Mouse (Mus musculus) MEL (cell line): Measurements from ENCODE around the gene Gm20388.

ENCODE experiments used
- CTCF ChIP-seq, 3 experiments: IDR thresholded peaks in 2 of 3; conservative IDR thresholded peaks in 1 of 3; 2 replicates each; pipeline ENCODE4 v1.5.1; 2011 to 2012; ENCODE audit warnings: low read length in 3 of 3, low read depth in 2 of 3, mild to moderate bottlenecking in 2 of 3, improper control_type of control experiment in 1 of 3, inconsistent platforms in 1 of 3, mixed read lengths in 1 of 3, moderate library complexity in 1 of 3; ENCODE audit not compliant: control insufficient read depth in 1 of 3, insufficient read depth in 1 of 3, poor library complexity in 1 of 3, severe bottlenecking in 1 of 3
- ETS1 ChIP-seq: IDR thresholded peaks from 2 replicates; pipeline ENCODE4 v1.6.1; 2012; ENCODE audit warnings: low read depth, mild to moderate bottlenecking, inconsistent platforms, low read length, improper control_type of control experiment, moderate library complexity
- GATA1 ChIP-seq: IDR thresholded peaks from 2 replicates; pipeline ENCODE4 v1.6.1; 2011; ENCODE audit warnings: low read depth, low read length, improper control_type of control experiment
- MAFK ChIP-seq: IDR thresholded peaks from 2 replicates; pipeline ENCODE4 v1.6.1; 2011; ENCODE audit warnings: low read depth, mild to moderate bottlenecking, low read length, improper control_type of control experiment, borderline replicate concordance
- MAX ChIP-seq: IDR thresholded peaks from 2 replicates; pipeline ENCODE4 v1.6.1; 2011; ENCODE audit warnings: low read length, improper control_type of control experiment
- MEF2A ChIP-seq: IDR thresholded peaks from 2 replicates; pipeline ENCODE4 v1.6.1; 2014; ENCODE audit warnings: low read depth, mild to moderate bottlenecking, inconsistent platforms, low read length, improper control_type of control experiment; ENCODE audit not compliant: poor library complexity, insufficient replicate concordance, severe bottlenecking; ENCODE audit errors: extremely low read depth
- MXI1 ChIP-seq: IDR thresholded peaks from 2 replicates; pipeline ENCODE4 v1.6.1; 2011; ENCODE audit warnings: mild to moderate bottlenecking, low read depth, low read length, improper control_type of control experiment
- POLR2A ChIP-seq, 2 experiments: IDR thresholded peaks; 2 replicates each; pipeline ENCODE4 v1.6.1; 2011 to 2012; ENCODE audit warnings: low read length in 2 of 2, mild to moderate bottlenecking in 2 of 2, control low read depth in 1 of 2, improper control_type of control experiment in 1 of 2, low read depth in 1 of 2, moderate library complexity in 1 of 2; ENCODE audit not compliant: control insufficient read depth in 1 of 2, insufficient read depth in 1 of 2, poor library complexity in 1 of 2
- TBP ChIP-seq: IDR thresholded peaks from 2 replicates; pipeline ENCODE4 v1.8.0; 2011; ENCODE audit warnings: low read depth, low read length, improper control_type of control experiment

- TF ChIP-seq MEF2A (no peak), TBP (no peak), CTCF (IDR thresholded peaks at IDR 0.05 in 2 of 3, conservative IDR thresholded peaks at IDR 0.05 in 1 of 3; ENCODE audit: control insufficient read depth in 1 of 3, insufficient read depth in 1 of 3, low read depth in 2 of 3, low read length in 3 of 3, poor library complexity in 1 of 3, severe bottlenecking in 1 of 3) (no peak), ETS1 (no peak), MAX (no peak), MXI1 (no peak), POLR2A (IDR thresholded peaks at IDR 0.05; ENCODE audit: control insufficient read depth in 1 of 2, insufficient read depth in 1 of 2, low read depth in 1 of 2, low read length in 2 of 2, poor library complexity in 1 of 2) (no peak), GATA1 (no peak), MAFK (no peak)
Measured at GRCm38 (mm10) chr8:122134121-122134529, 2223.5 kb downstream of the Gm20388 start.
